Mouse (Mus musculus): Measurements from ENCODE around the gene Tanc2.

The Tanc2 gene

GRCm38 (mm10) chr11:105836344-105836891 is 246.6 kb downstream of the Tanc2 start:
- DNase-seq (ENCODE audit: low spot score in 2 of 2) = no peak

DNA sequence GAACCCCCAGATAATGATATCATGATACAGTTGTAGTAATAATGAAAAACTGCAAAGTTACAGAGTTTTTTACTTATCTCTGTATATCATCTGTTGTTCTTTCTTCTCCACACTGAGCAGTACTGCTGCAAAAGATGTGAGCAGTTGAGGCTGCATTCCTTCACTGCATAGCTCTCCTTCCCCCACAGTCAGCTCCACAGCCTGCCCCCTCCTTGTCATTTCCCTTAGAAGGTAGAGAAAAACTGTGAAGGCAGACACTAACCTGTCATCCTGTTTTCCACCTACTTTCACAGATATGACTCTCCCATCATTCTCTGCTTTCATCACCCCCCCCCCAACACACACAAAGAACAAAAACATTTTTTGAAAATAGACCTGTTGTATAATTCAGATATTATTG is 248.2 kb downstream of the Tanc2 start:
- no peak for DNase-seq (ENCODE audit: low spot score in 2 of 2)

DNA sequence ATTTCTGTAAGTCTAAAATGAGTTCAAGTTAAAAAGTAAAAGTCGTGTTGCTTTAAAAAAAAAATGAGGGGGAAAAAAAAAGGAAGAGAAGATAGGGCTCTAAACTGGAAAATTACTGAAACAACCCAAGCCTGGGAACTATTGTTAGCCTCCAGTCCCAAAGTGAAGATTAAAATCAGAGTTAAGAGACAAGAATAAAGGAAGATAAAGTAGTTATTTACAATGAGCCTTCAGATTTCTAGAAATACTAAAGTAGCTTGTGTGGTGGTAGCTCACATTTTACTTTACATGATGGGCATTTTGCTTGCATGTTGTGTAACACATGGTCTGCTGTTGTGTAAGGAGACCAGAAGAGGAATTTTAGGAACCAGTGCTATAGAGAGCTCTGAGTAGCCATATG is 256.1 kb downstream of the Tanc2 start:
- no peak for DNase-seq (ENCODE audit: low spot score in 2 of 2)

DNA sequence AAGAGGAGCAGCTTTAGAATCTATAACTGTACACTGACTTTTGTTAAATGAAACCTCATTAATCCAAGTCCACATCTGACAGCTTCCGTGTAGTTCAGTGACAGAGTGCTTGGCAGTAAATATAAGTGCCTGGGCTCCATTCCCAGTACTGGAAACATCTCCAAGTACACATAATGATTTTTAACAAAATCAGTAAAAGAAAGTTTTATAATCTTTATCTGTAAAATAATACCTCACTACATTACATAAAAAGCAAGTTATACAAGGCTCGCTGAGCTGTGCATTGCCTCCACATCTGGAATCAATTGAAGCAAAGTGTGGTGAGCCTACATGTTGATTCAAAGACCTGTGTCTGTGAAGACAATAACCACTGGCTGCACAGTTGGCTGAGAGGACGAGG is 265.7 kb downstream of the Tanc2 start:
- DNase-seq (ENCODE audit: low spot score in 2 of 2) = no peak

DNA sequence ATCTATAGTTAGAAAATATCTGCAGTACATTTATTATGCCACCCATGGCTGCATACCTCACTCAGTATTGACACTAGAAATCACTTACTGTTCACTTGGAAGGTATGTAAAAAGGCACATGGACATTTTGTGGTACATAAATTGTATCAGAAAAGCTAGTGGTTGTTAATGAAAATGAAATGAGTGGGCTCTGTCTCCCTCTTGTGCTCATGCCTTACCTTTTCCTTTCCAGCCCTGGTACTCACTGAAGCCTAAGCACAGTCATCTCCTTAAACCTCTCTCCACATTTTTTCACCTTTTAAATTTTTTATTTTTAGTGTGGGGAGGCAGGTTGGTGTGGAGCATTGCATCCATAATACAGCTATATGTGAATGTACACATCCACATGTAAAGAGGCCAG is 268.3 kb downstream of the Tanc2 start:
- no peak for DNase-seq (ENCODE audit: low spot score in 2 of 2)

GRCm38 (mm10) chr11:105885558-105885957 is 295.8 kb downstream of the Tanc2 start:
- no peak for DNase-seq (ENCODE audit: low spot score in 2 of 2)

DNA sequence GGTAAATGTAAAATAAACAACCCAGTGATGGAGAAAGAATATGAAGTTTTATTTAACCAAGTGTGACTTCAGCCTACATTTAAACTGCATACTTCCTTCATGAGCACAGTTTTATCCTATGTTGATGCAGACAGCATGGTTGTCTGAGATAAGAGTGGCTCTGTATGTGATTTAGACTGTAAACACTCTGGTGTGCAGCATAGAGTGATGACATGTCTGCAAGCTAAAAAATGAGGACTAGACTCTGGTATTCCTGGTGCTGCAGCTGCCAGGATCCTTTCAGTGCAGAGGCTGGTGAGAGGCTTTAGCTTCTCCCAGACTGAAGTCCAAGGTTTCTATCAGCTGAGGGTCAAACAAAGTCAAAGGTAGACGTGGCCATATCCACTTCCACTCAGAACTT is 297.5 kb downstream of the Tanc2 start:
- DNase-seq (ENCODE audit: low spot score in 2 of 2) = no peak

DNA sequence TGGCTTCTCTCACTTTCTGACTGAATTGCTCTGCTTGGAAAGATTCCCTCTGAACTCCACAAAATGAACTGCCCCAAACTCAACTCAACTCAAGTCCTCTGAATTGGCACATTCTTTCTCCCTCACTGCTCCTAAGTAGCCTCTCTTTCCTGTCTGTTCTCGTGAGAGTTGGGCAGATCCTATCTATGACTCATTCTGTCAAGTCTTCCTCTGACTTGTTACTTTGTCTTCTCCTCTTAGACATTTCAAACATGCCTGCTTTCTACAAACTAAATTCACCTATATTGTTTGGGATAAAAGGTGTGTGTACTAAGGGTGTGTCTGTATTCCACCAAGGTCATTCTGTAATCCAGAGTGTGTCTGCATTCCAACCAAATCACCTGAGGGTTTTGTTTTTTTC is 309.4 kb downstream of the Tanc2 start:
- DNase-seq (ENCODE audit: low spot score in 2 of 2) = no peak

DNA sequence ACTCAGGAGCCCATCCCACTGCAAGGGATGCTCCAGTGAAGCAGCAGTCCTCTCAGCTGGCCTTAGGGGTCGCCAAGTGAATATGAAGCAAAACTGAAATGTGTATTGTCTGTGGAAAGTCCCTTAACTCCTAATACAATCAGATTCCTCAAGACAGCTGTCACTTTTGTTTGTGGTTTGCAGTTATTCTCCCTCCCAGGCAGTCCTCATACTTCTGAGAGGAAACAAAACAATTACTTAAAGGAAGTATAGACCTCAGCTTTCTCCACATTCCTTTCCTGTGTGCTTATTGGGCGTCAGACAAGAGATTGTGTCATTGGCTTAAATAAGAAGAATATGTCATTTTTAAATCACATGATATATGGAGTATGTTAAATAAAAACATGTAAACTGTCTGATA is 311.7 kb downstream of the Tanc2 start:
- no peak for DNase-seq (ENCODE audit: low spot score in 2 of 2)

- DNase-seq (ENCODE audit: low spot score in 2 of 2) = no peak
Measured at GRCm38 (mm10) chr11:105902956-105903355, 313.2 kb downstream of the Tanc2 start.

- DNase-seq (ENCODE audit: low spot score in 2 of 2) = no peak
Measured at GRCm38 (mm10) chr11:105905529-105906213, 315.9 kb downstream of the Tanc2 start.

- DNase-seq (ENCODE audit: low spot score in 2 of 2) = no peak
Measured at GRCm38 (mm10) chr11:105907381-105907780, 317.6 kb downstream of the Tanc2 start.

DNA sequence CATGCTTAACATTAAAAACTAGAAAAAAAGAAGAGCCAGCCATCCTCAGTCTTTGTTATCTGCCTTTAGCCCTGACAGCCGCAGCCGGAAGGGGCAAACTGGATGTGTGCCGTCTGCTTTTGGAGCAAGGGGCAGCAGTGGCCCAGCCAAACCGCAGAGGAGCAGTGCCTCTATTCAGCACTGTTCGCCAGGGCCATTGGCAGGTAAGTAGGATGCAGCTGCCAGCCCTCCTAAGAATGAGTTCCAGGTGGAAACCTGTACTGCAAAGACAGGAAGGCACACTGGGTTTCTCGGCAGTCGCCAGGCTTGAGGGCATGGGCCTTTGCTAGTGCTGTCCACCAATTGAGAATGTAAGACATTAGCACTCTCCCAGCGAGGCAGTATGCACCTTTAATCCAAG is 319.1 kb downstream of the Tanc2 start:
- DNase-seq (ENCODE audit: low spot score in 2 of 2) = no peak

- no peak for DNase-seq (ENCODE audit: low spot score in 2 of 2)
Measured at GRCm38 (mm10) chr11:105909617-105910016, 319.8 kb downstream of the Tanc2 start.

DNA sequence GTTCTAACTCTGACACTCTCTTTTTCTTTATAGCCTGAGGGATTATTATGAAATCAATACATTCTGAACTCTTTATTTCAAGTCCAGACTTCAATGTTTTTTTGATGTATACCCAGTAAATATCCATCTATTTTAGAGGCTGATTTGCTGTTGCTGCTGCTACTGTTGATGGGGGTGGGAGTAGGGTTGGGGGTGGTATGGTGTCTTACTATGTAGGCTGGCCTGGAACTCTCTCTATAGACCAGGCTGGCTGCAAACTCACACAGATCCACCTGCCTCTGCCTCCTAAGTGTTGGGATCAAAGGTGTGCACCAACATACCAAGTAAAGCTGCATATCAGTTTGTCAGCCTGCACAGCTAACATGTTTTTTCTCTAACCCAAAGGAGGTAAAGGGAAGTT is 321.4 kb downstream of the Tanc2 start:
- no peak for DNase-seq (ENCODE audit: low spot score in 2 of 2)

DNA sequence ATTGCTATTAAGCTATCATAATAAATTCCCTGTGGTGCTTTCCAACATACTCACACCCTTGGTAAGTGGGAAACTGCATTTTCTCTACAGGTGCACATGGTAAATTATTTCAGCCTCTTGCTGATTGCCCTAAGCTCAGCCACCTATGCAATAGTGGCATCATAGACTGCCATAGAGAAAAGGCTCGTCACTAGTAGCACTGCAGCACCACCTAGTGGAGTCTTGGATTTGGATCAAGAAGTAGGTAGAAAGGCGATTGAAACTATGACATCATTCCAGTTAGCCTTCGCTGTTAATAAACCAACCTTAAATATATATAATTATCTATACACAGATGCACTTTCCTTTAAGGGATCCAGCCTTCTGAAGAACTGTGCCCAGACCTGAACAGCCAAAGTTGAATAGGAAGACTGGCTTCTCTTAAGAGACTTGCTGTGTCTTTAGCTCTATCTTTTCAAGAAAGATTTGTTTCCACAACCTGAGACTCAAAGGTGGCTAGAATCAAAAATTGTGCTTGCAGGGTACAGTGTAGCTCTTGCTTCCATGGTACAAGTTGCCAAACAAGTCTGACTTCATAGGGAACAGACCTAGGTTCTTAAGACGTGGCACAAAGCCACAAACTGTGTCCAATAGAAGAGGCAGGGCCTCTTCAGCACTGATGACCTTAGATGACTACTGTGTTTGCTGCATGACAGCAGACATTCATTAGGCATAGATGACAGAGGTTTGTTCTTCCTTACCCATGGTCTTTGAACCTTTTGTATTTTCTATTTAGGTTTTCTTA is 322.0 kb downstream of the Tanc2 start:
- peak; percentile 38 to 71 for DNase-seq (ENCODE audit: low spot score in 2 of 2)

DNA sequence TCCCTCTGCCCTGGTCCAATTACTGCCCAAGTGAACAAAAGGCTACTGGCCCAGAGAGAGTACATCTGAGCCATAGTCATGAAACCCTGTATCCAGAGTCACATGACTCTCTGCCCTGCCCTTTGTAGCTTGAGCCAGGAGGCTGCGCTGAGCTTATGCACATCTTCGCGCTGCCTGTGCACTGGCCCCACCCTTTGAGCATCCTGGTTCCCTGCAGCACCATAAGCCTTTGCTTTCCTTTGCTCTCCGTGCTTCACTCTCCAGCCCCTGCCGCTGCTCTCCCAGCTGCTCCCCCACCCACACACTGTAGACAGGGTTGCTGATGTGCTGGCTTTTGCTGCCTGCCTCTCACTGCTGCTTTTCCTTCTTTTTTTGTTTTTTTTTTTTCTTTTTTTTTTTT is 323.8 kb downstream of the Tanc2 start:
- no peak for DNase-seq (ENCODE audit: low spot score in 2 of 2)

GRCm38 (mm10) chr11:105920098-105920785 is 330.5 kb downstream of the Tanc2 start:
- no peak for DNase-seq (ENCODE audit: low spot score in 2 of 2)

- DNase-seq (ENCODE audit: low spot score in 2 of 2) = no peak
Measured at GRCm38 (mm10) chr11:105920836-105921235, 331.1 kb downstream of the Tanc2 start.

GRCm38 (mm10) chr11:105921275-105921674 is 331.5 kb downstream of the Tanc2 start:
- DNase-seq (ENCODE audit: low spot score in 2 of 2) = no peak

- no peak for DNase-seq (ENCODE audit: low spot score in 2 of 2)
Measured at GRCm38 (mm10) chr11:105922769-105923663, 333.2 kb downstream of the Tanc2 start.
